Mouse (Mus musculus): ENCODE measurements at regions not wholly inside any gene's neighbourhood (a gene's known extent, or its start where the extent isn't known, plus 50 kb on each side); places are given as distances from the start of the nearest gene placed in this dataset.

DNA sequence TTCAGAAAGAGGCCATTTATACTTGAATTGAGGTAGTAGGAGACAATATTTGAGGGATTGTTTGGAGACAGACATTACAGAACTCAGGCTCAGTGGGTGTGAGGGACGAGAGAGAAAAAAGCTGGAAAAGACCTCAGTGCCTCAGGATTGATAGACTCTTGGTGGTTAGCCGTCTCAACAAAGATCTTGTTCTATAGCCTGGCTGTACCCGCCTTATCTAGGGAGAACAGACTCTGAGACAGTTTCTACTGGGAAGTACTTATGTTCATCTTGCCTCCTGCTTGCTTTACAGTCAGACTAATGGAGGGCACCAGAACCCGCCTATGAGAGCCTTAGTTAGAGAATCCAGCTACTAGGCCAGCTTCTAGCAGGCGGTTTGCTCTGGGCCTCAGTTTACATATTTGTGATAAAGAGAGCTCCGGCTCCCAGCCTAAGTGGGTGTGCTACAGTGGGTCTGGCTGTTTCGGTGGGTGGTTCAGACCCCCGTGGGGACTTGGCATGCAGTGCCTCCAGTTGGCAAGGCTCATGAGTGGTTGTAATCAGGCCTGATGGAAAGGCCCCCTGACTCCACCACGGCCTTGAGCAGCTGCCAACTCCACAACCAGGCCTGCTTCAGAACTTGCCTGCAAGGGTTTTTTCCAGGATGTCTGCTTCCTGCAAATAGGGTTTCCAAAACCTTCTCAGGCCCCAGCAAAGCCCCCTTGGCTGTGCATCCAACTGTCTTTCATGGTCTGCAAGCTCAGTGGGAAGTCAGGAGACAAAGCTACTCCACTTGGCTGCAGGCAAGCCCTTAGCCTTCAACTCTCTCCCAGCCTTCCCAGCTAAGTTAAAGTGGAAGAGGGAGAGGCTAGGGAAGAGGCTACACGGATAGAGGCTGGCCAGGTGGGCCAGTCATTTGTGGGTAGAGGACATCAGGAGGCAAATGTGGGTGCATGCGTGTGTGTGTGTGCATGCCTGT lies 124.1 kb downstream of the Zfp36l1 start:
- no peak for TF ChIP-seq CTCF (IDR thresholded peaks at IDR 0.05; ENCODE audit: extremely low read depth, insufficient read length, insufficient replicate concordance, low read depth, low read length)
- TF ChIP-seq POLR2A (IDR thresholded peaks at IDR 0.05; ENCODE audit: low read depth, low read length) = no peak

Data from small intestine, adult 2 months (tissue).